Mouse (Mus musculus) E14TG2a.4 (cell line): ENCODE results near the gene Tomt.

Experiments
- CTCF ChIP-seq: conservative IDR thresholded peaks from 2 replicates; pipeline ENCODE4 v1.5.1; 2014; ENCODE audit warnings: low read length
- POU5F1 ChIP-seq: IDR thresholded peaks from 2 replicates; pipeline ENCODE4 v1.6.1; 2014; ENCODE audit warnings: low read length, borderline replicate concordance

- TF ChIP-seq CTCF, result no peak
- TF ChIP-seq POU5F1, result no peak
Observed at GRCm38 (mm10) chr7:101910138-101910537, 4.0 kb upstream of the Tomt start.
